Comparison of ENCODE assay signal across 9 mouse cellular contexts in genomic region chr11:95119990-95120632, GRCm38 (mm10). TPM values are rescaled to one million over a fixed set of nuclear protein-coding genes. Genes with fewer than 3 reads are reported as not detected.
A peak's percentile ranks its signal among the peaks of the same experiment; 100 is the strongest.
DNase-seq lines count a peak whose midpoint lies in the region; ATAC-seq and TF ChIP-seq lines count a peak whose summit lies in the region.
"Had no signal": no experiment of that assay in that cellular context is flagged by ENCODE, and none has a peak within 500 bp of the region (broad histone marks: within the 10 kb centered on the region; RNA-seq: fewer than 3 reads in every experiment).

Gene Dlx3 (plus strand): TSS chr11:95120119.

- no peak within 1 kb of the TSS for H3K27ac ChIP-seq in ES-Bruce4 (ENCODE audit: insufficient read depth, low read length)
- H3K27ac ChIP-seq in forebrain, embryonic 13.5 days: no peak within 1 kb of the TSS
- peak within 1 kb of the TSS; percentile 42; the same call in 1 of the 2 replicates for H3K27ac ChIP-seq in limb, embryonic 10.5 days
- no peak within 1 kb of the TSS for H3K27ac ChIP-seq in neural tube, embryonic 15.5 days (replicated peaks)

- no peaks in the 10 kb centered on the region for H3K9me3 ChIP-seq in ES-Bruce4 (replicated peaks; ENCODE audit: control insufficient read depth, insufficient read depth, low read length, poor library complexity, severe bottlenecking)
- no peaks in the 10 kb centered on the region for H3K9me3 ChIP-seq in forebrain, embryonic 13.5 days (replicated peaks)
- no peaks in the 10 kb centered on the region for H3K9me3 ChIP-seq in limb, embryonic 10.5 days (replicated peaks)
- no peaks in the 10 kb centered on the region for H3K9me3 ChIP-seq in neural tube, embryonic 15.5 days (replicated peaks)

- peak; percentile 36 to 50 for DNase-seq in cerebellum, postnatal 25 days
- DNase-seq in cerebellum, adult 11 months: no peak
- DNase-seq in limb, embryonic 10.5 days (ENCODE audit: low spot score): peak; percentile 84
- DNase-seq in T-cell, adult 2 months (ENCODE audit: low spot score): no peak

- TF ChIP-seq POLR2A in ES-Bruce4 (IDR thresholded peaks at IDR 0.05; ENCODE audit: insufficient read depth, low read length): no peak

- H3K4me1 ChIP-seq in ES-Bruce4 (ENCODE audit: control insufficient read depth, insufficient read depth, low read length): no peaks in the 10 kb centered on the region
- peaks cover 23% of the 10 kb centered on the region for H3K4me1 ChIP-seq in forebrain, embryonic 13.5 days
- H3K4me1 ChIP-seq in limb, embryonic 10.5 days: peaks cover 40% of the 10 kb centered on the region
- peaks cover 27% of the 10 kb centered on the region for H3K4me1 ChIP-seq in neural tube, embryonic 15.5 days

- peak within 1 kb of the TSS; percentile 54 for H3K9ac ChIP-seq in ES-Bruce4 (ENCODE audit: low read depth, poor library complexity, severe bottlenecking)
- no peak within 1 kb of the TSS for H3K9ac ChIP-seq in forebrain, embryonic 13.5 days
- no peak within 1 kb of the TSS for H3K9ac ChIP-seq in neural tube, embryonic 15.5 days (replicated peaks)

- no peak for TF ChIP-seq EP300 in ES-Bruce4 (IDR thresholded peaks at IDR 0.05; ENCODE audit: insufficient read depth, low read depth, low read length)

- ATAC-seq in forebrain, embryonic 13.5 days: peak; percentile 30
- no peak for ATAC-seq in neural tube, embryonic 15.5 days (ENCODE audit: low FRiP score)
- ATAC-seq in activated CD4-positive, CD25-positive, alpha-beta regulatory T cell, adult 4 months: no peak

- no peak for TF ChIP-seq CTCF in ES-Bruce4 (IDR thresholded peaks at IDR 0.05; ENCODE audit: low read depth, low read length)

- peak within 1 kb of the TSS; percentile 64 for H3K4me3 ChIP-seq in ES-Bruce4 (ENCODE audit: low read depth, low read length)
- H3K4me3 ChIP-seq in forebrain, embryonic 13.5 days: peak within 1 kb of the TSS; percentile 43
- H3K4me3 ChIP-seq in limb, embryonic 10.5 days: peak within 1 kb of the TSS; percentile 54
- H3K4me3 ChIP-seq in neural tube, embryonic 15.5 days (replicated peaks): peak within 1 kb of the TSS; percentile 36
- H3K4me3 ChIP-seq: erythroblast, embryonic 14.5 days had no signal

- H3K4me2 ChIP-seq in forebrain, embryonic 13.5 days: peak within 1 kb of the TSS; percentile 66
- peak within 1 kb of the TSS; percentile 72 for H3K4me2 ChIP-seq in neural tube, embryonic 15.5 days

- no peaks in the 10 kb centered on the region for H3K36me3 ChIP-seq in ES-Bruce4 (ENCODE audit: control insufficient read depth, insufficient read depth, low read length, poor library complexity, severe bottlenecking)
- H3K36me3 ChIP-seq in forebrain, embryonic 13.5 days (ENCODE audit: poor library complexity, severe bottlenecking): no peaks in the 10 kb centered on the region
- H3K36me3 ChIP-seq in limb, embryonic 10.5 days: no peaks in the 10 kb centered on the region
- no peaks in the 10 kb centered on the region for H3K36me3 ChIP-seq in neural tube, embryonic 15.5 days

- peaks cover 17% of the 10 kb centered on the region for H3K27me3 ChIP-seq in ES-Bruce4 (ENCODE audit: control insufficient read depth, insufficient read depth, low read length, poor library complexity, severe bottlenecking)
- peaks cover 83% of the 10 kb centered on the region for H3K27me3 ChIP-seq in forebrain, embryonic 13.5 days
- H3K27me3 ChIP-seq in limb, embryonic 10.5 days (ENCODE audit: low read depth, poor library complexity, severe bottlenecking): peaks cover 81% of the 10 kb centered on the region
- peaks cover 74% of the 10 kb centered on the region for H3K27me3 ChIP-seq in neural tube, embryonic 15.5 days (replicated peaks)

- WGBS in forebrain, embryonic 13.5 days: under 1% methylated on average over 50 of the region's 55 CpGs
- WGBS in limb, embryonic 10.5 days: under 1% methylated on average over 55 of the region's 55 CpGs
- under 1% methylated on average over 53 of the region's 55 CpGs for WGBS in neural tube, embryonic 15.5 days

RNA-seq across cellular contexts. Expression of gene Dlx3, which starts in this region (rescaled TPM):
- 9.9 and 11.3 TPM in 2 replicates for polyA plus RNA-seq in ES-Bruce4 (2011; ENCODE audit: insufficient read depth, insufficient read length, low read depth, missing spikeins)
- 0.19 TPM in 1 of 2 replicates, not detected in the other for polyA plus RNA-seq in forebrain, embryonic 13.5 days (2015; fragmentation: Nextera tagmentation; extraction: Ambion mirVana)
- 6.9 and 9.5 TPM in 2 replicates for polyA plus RNA-seq in limb, embryonic 10.5 days (2016; fragmentation: Nextera tagmentation; extraction: Ambion mirVana)
- polyA plus RNA-seq in neural tube, embryonic 15.5 days (2015; fragmentation: Nextera tagmentation; extraction: Ambion mirVana): 0.28 and 0.50 TPM in 2 replicates
- polyA plus RNA-seq in activated CD4-positive, CD25-positive, alpha-beta regulatory T cell, adult 4 months (2017; shearing (Covaris generic)): not detected
- polyA plus RNA-seq: erythroblast, embryonic 14.5 days had no signal

Comparison
In these comparisons a context has a peak if more than half of its experiments do, and no peak if none do; other contexts are left out.
1. DNase-seq: peak in cerebellum, postnatal 25 days (2 of 2) and limb, embryonic 10.5 days (single experiment); none in cerebellum, adult 11 months (single experiment) and T-cell, adult 2 months (single experiment).
2. Peak in ATAC-seq, H3K4me3 ChIP-seq and H3K4me2 ChIP-seq in forebrain, embryonic 13.5 days; RNA of the gene not detected or under 1 TPM.
3. Peak in every context shown above with its lines, with median percentiles within 50 percentile points of each other: H3K4me3 ChIP-seq.